Mouse (Mus musculus) liver, embryonic 15.5 days (tissue): ENCODE results near the gene Tspoap1. TPM values are rescaled to one million over a fixed set of nuclear protein-coding genes. Genes with fewer than 3 reads are reported as not detected.
A peak's percentile ranks its signal among the peaks of the same experiment; 100 is the strongest.

Source experiments
- ATAC-seq: fragments of 200-750 bp; cut with Nextera tagmentation; 2 replicates; pipeline ENCODE4 v1.8.0; 2017; ENCODE audit warnings: moderate number of reproducible peaks, mild to moderate bottlenecking, moderate library complexity; ENCODE audit not compliant: insufficient read depth
- H3K27ac ChIP-seq: fragments of 300-500 bp; sonication (generic); replicated peaks from 2 replicates; pipeline ENCODE4 v1.5.1; 2015; ENCODE audit warnings: mild to moderate bottlenecking, inconsistent platforms
- H3K27me3 ChIP-seq: fragments of 300-500 bp; sonication (generic); 2 replicates; pipeline ENCODE4 v1.6.1; 2015; ENCODE audit warnings: mild to moderate bottlenecking, inconsistent platforms
- H3K36me3 ChIP-seq: fragments of 300-500 bp; sonication (generic); replicated peaks from 2 replicates; pipeline ENCODE4 v1.6.1; 2015; ENCODE audit warnings: moderate library complexity, mild to moderate bottlenecking, inconsistent platforms
- H3K4me1 ChIP-seq: fragments of 300-500 bp; sonication (generic); replicated peaks from 2 replicates; pipeline ENCODE4 v1.6.1; 2015; ENCODE audit warnings: inconsistent platforms
- H3K4me2 ChIP-seq: fragments of 300-500 bp; sonication (generic); 2 replicates; pipeline ENCODE4 v1.6.1; 2015; ENCODE audit warnings: moderate library complexity, mild to moderate bottlenecking, inconsistent platforms
- H3K4me3 ChIP-seq: fragments of 300-500 bp; sonication (generic); replicated peaks from 2 replicates; pipeline ENCODE4 v1.5.1; 2015; ENCODE audit warnings: mild to moderate bottlenecking, inconsistent platforms
- H3K9ac ChIP-seq: fragments of 300-500 bp; sonication (generic); 2 replicates; pipeline ENCODE4 v1.6.1; 2015; ENCODE audit warnings: moderate library complexity, mild to moderate bottlenecking, inconsistent platforms
- H3K9me3 ChIP-seq: fragments of 300-500 bp; sonication (generic); replicated peaks from 2 replicates; pipeline ENCODE4 v1.6.1; 2016; ENCODE audit warnings: inconsistent platforms
- WGBS: fragments of 180-500 bp; shearing (Covaris S2); methylation state at CpG from one replicate; pipeline ENCODE4 v1.1.7; 2015; ENCODE audit warnings: mixed read lengths; ENCODE audit not compliant: insufficient replicate concordance; 5-methylcytosine and 5-hydroxymethylcytosine counted together
- polyA plus RNA-seq: library from polyadenylated mRNA; unstranded; fragments of >200 nt; fragmentation: Nextera tagmentation; extraction: Ambion mirVana; gene quantifications from 2 replicates; pipeline ENCODE4 v1.2.1, GENCODE M21; 2015

Tspoap1 gene
- polyA plus RNA-seq, 1 experiment from 2014 or later = 3.3 TPM

GRCm38 (mm10) chr11:87727471-87727870, 32.9 kb upstream of the Tspoap1 start:
- ATAC-seq = no peak
- Histone ChIP-seq H3K4me3 (no peak overlapping the region), H3K9ac (peak overlapping the region; percentile 77), H3K9me3 (no peaks in the 10 kb centered on the region), H3K27me3 (no peaks in the 10 kb centered on the region), H3K27ac (peak overlapping the region; percentile 96), H3K36me3 (peaks cover 16% of the 10 kb centered on the region), H3K4me2 (peak overlapping the region; percentile 77), H3K4me1 (peaks cover 88% of the 10 kb centered on the region)
- WGBS = 21% methylated on average over 4 of the region's 4 CpGs

GRCm38 (mm10) chr11:87728850-87729592, 31.3 kb upstream of the Tspoap1 start:
- Histone ChIP-seq H3K9ac (peak overlapping the region; percentile 60), H3K27ac (peak overlapping the region; percentile 91), H3K9me3 (no peaks in the 10 kb centered on the region), H3K36me3 (peaks cover 25% of the 10 kb centered on the region), H3K4me2 (peak overlapping the region; percentile 72), H3K4me3 (peak overlapping the region; percentile 48), H3K27me3 (no peaks in the 10 kb centered on the region), H3K4me1 (peaks cover 99% of the 10 kb centered on the region)
- WGBS = 37% methylated on average over 18 of the region's 18 CpGs
- ATAC-seq = peak; percentile 27; the same call in 1 of the 2 replicates

GRCm38 (mm10) chr11:87729593-87730185, 30.7 kb upstream of the Tspoap1 start:
- peak overlapping the region; percentile 72 for H3K4me2 ChIP-seq
- H3K27ac ChIP-seq = peak overlapping the region; percentile 91
- H3K9me3 ChIP-seq = no peaks in the 10 kb centered on the region
- no peaks in the 10 kb centered on the region for H3K27me3 ChIP-seq
- peak overlapping the region; percentile 60 for H3K9ac ChIP-seq
- peak overlapping the region; percentile 48 for H3K4me3 ChIP-seq
- 36% methylated on average over 13 of the region's 13 CpGs for WGBS
- H3K4me1 ChIP-seq = peaks cover 99% of the 10 kb centered on the region
- H3K36me3 ChIP-seq = peaks cover 26% of the 10 kb centered on the region
- peak; percentile 40 for ATAC-seq

- H3K27ac ChIP-seq = peak overlapping the region; percentile 91
- H3K9ac ChIP-seq = no peak overlapping the region; the same call in 1 of the 2 replicates
- no peak for ATAC-seq
- H3K4me2 ChIP-seq = peak overlapping the region; percentile 72
- peaks cover 31% of the 10 kb centered on the region for H3K36me3 ChIP-seq
- 63% methylated on average over 10 of the region's 10 CpGs for WGBS
- no peaks in the 10 kb centered on the region for H3K27me3 ChIP-seq
- no peaks in the 10 kb centered on the region for H3K9me3 ChIP-seq
- H3K4me3 ChIP-seq = no peak overlapping the region; the same call in 1 of the 2 replicates
- peaks cover 99% of the 10 kb centered on the region for H3K4me1 ChIP-seq
Measured at GRCm38 (mm10) chr11:87730652-87731310, 29.6 kb upstream of the Tspoap1 start.

- WGBS = 35% methylated on average over 5 of the region's 5 CpGs
- Histone ChIP-seq H3K9me3 (no peaks in the 10 kb centered on the region), H3K9ac (peak overlapping the region; percentile 55), H3K4me3 (peak overlapping the region; percentile 26; the same call in 1 of the 2 replicates), H3K27ac (peak overlapping the region; percentile 91), H3K36me3 (peaks cover 44% of the 10 kb centered on the region), H3K4me1 (peaks cover 83% of the 10 kb centered on the region), H3K27me3 (no peaks in the 10 kb centered on the region), H3K4me2 (peak overlapping the region; percentile 60)
- ATAC-seq = no peak
Measured at GRCm38 (mm10) chr11:87734346-87734745, 26.0 kb upstream of the Tspoap1 start.

- Histone ChIP-seq H3K4me3 (peak overlapping the region; percentile 87), H3K4me1 (peaks cover 80% of the 10 kb centered on the region), H3K4me2 (peak overlapping the region; percentile 88), H3K27me3 (no peaks in the 10 kb centered on the region), H3K9me3 (no peaks in the 10 kb centered on the region), H3K9ac (peak overlapping the region; percentile 59), H3K27ac (peak overlapping the region; percentile 91), H3K36me3 (peaks cover 57% of the 10 kb centered on the region)
- 26% methylated on average over 6 of the region's 6 CpGs for WGBS
- no peak for ATAC-seq
Measured at GRCm38 (mm10) chr11:87735691-87736090, 24.6 kb upstream of the Tspoap1 start.

- Histone ChIP-seq H3K27ac (peak overlapping the region; percentile 91), H3K36me3 (peaks cover 59% of the 10 kb centered on the region), H3K27me3 (no peaks in the 10 kb centered on the region), H3K9ac (peak overlapping the region; percentile 59), H3K4me1 (peaks cover 71% of the 10 kb centered on the region), H3K4me3 (peak overlapping the region; percentile 87), H3K9me3 (no peaks in the 10 kb centered on the region), H3K4me2 (peak overlapping the region; percentile 88)
- ATAC-seq = peak; percentile 80
- 1% methylated on average over 31 of the region's 31 CpGs for WGBS
Measured at GRCm38 (mm10) chr11:87736647-87737134, 23.6 kb upstream of the Tspoap1 start.

- H3K27ac ChIP-seq = peak within 1 kb of the TSS; percentile 95
- no peaks in the 10 kb centered on the region for H3K9me3 ChIP-seq
- H3K4me3 ChIP-seq = peak within 1 kb of the TSS; percentile 87
- WGBS = under 1% methylated on average over 57 of the region's 57 CpGs
- H3K9ac ChIP-seq = peak within 1 kb of the TSS; percentile 88
- peaks cover 68% of the 10 kb centered on the region for H3K4me1 ChIP-seq
- H3K36me3 ChIP-seq = peaks cover 59% of the 10 kb centered on the region
- peak within 1 kb of the TSS; percentile 88 for H3K4me2 ChIP-seq
- ATAC-seq = peak; percentile 90
- H3K27me3 ChIP-seq = no peaks in the 10 kb centered on the region
Measured at GRCm38 (mm10) chr11:87737175-87737740, 23.1 kb upstream of the Tspoap1 start, which contains the start of gene Supt4a. Supt4a (plus strand) TSS chr11:87737552.

- Histone ChIP-seq H3K27ac (peak overlapping the region; percentile 51; the same call in 1 of the 2 replicates), H3K4me1 (peaks cover 45% of the 10 kb centered on the region), H3K36me3 (peaks cover 71% of the 10 kb centered on the region)
Measured at GRCm38 (mm10) chr11:87743691-87744090, 16.6 kb upstream of the Tspoap1 start.

GRCm38 (mm10) chr11:87744964-87745363, 15.4 kb upstream of the Tspoap1 start:
- no peak for ATAC-seq
- no peak overlapping the region for H3K9ac ChIP-seq
- no peaks in the 10 kb centered on the region for H3K9me3 ChIP-seq
- H3K4me3 ChIP-seq = no peak overlapping the region
- H3K27me3 ChIP-seq = no peaks in the 10 kb centered on the region
- H3K36me3 ChIP-seq = peaks cover 58% of the 10 kb centered on the region
- no peak overlapping the region for H3K4me2 ChIP-seq
- peak overlapping the region; percentile 51 for H3K27ac ChIP-seq
- WGBS = 38% methylated on average over 4 of the region's 4 CpGs
- peaks cover 49% of the 10 kb centered on the region for H3K4me1 ChIP-seq

More at GRCm38 (mm10) chr11:87743691-87744090, 16.6 kb upstream of the Tspoap1 start:
- Histone ChIP-seq H3K4me3 (no peak overlapping the region), H3K27me3 (no peaks in the 10 kb centered on the region), H3K9me3 (no peaks in the 10 kb centered on the region), H3K4me2 (no peak overlapping the region), H3K9ac (no peak overlapping the region)
- 84% methylated on average over 3 of the region's 3 CpGs for WGBS
- no peak for ATAC-seq
